Mouse (Mus musculus) myocyte (in vitro differentiated cells): Measurements from ENCODE around the gene Lrfn4. TPM values are rescaled to one million over a fixed set of nuclear protein-coding genes. Genes with fewer than 3 reads are reported as not detected.
A peak's percentile ranks its signal among the peaks of the same experiment; 100 is the strongest.
"Not testable (repeated sequence)": the region's sequence is repeated elsewhere in the genome, so short reads cannot be mapped to it uniquely, and the experiment has no call there.

Source experiments
- H3K27me3 ChIP-seq: one replicate; pipeline ENCODE4 v1.6.1; 2011; ENCODE audit not compliant: control insufficient read depth, insufficient read depth, insufficient read length
- H3K36me3 ChIP-seq: one replicate; pipeline ENCODE4 v1.6.1; 2011; ENCODE audit not compliant: control insufficient read depth, insufficient read depth
- H3K4me2 ChIP-seq: one replicate; pipeline ENCODE4 v1.6.1; 2011; ENCODE audit warnings: low read depth, control low read depth
- H3K4me3 ChIP-seq: one replicate; pipeline ENCODE4 v1.5.1; 2011; ENCODE audit warnings: mild to moderate bottlenecking, control low read depth, moderate library complexity
- H3K79me2 ChIP-seq: one replicate; pipeline ENCODE4 v1.6.1; 2011; ENCODE audit not compliant: control insufficient read depth, insufficient read depth
- H3ac ChIP-seq: one replicate; pipeline ENCODE4 v1.6.1; 2011; ENCODE audit not compliant: control insufficient read depth, insufficient read length
- CEBPB ChIP-seq: IDR thresholded peaks from 2 replicates; pipeline ENCODE4 v1.6.1; 2011; ENCODE audit warnings: mild to moderate bottlenecking, moderate library complexity; ENCODE audit not compliant: poor library complexity, insufficient read depth, severe bottlenecking
- E2F4 ChIP-seq: IDR thresholded peaks from one replicate; pipeline ENCODE4 v1.6.1; 2011; ENCODE audit warnings: mild to moderate bottlenecking, control low read depth, moderate library complexity; ENCODE audit not compliant: insufficient read depth
- MAX ChIP-seq: IDR thresholded peaks from one replicate; pipeline ENCODE4 v1.6.1; 2011; ENCODE audit warnings: low read depth, mild to moderate bottlenecking, control low read depth
- MYOD1 ChIP-seq, 3 experiments: IDR thresholded peaks; one replicate each; pipeline ENCODE4 v1.6.1; 2011; ENCODE audit warnings: control low read depth in 2 of 3, low read depth in 2 of 3, mild to moderate bottlenecking in 2 of 3, moderate library complexity in 1 of 3; ENCODE audit not compliant: insufficient read length in 2 of 3, control insufficient read depth in 1 of 3
- MYOG ChIP-seq, 3 experiments: IDR thresholded peaks; one replicate each; pipeline ENCODE4 v1.6.1; 2011; ENCODE audit warnings: control low read depth in 2 of 3, low read depth in 2 of 3, mild to moderate bottlenecking in 2 of 3; ENCODE audit not compliant: insufficient read length in 2 of 3, control insufficient read depth in 1 of 3, insufficient read depth in 1 of 3
- POLR2A ChIP-seq: IDR thresholded peaks from one replicate; pipeline ENCODE4 v1.6.1; 2011; ENCODE audit warnings: low read depth, mild to moderate bottlenecking, control low read depth, moderate library complexity; ENCODE audit not compliant: insufficient read length
- POLR2AphosphoS2 ChIP-seq: IDR thresholded peaks from one replicate; pipeline ENCODE4 v1.6.1; 2011; ENCODE audit warnings: low read depth, control low read depth; ENCODE audit not compliant: insufficient read length
- REST ChIP-seq: IDR thresholded peaks from one replicate; pipeline ENCODE4 v1.6.1; 2011; ENCODE audit warnings: mild to moderate bottlenecking, control low read depth, moderate library complexity; ENCODE audit not compliant: insufficient read depth, insufficient read length
- SRF ChIP-seq: IDR thresholded peaks from one replicate; pipeline ENCODE4 v1.6.1; 2011; ENCODE audit warnings: low read depth; ENCODE audit not compliant: control insufficient read depth, insufficient read length
- TCF12 ChIP-seq: IDR thresholded peaks from one replicate; pipeline ENCODE4 v1.6.1; 2011; ENCODE audit warnings: mild to moderate bottlenecking, control low read depth; ENCODE audit not compliant: poor library complexity, insufficient read depth, severe bottlenecking
- TCF3 ChIP-seq: IDR thresholded peaks from one replicate; pipeline ENCODE4 v1.6.1; 2011; ENCODE audit warnings: low read depth, control low read depth; ENCODE audit not compliant: insufficient read length
- USF1 ChIP-seq: IDR thresholded peaks from one replicate; pipeline ENCODE4 v1.6.1; 2011; ENCODE audit warnings: low read depth, mild to moderate bottlenecking, control low read depth, moderate library complexity
- polyA plus RNA-seq: library from polyadenylated mRNA; unstranded; fragments of >200 nt; fragmentation: generic; extraction: Trizol; gene quantifications from one replicate; pipeline ENCODE4 v1.2.1, GENCODE M21; 2012; ENCODE audit warnings: missing spikeins

The Lrfn4 gene
- polyA plus RNA-seq, 1 experiment = 22.0 TPM

GRCm38 (mm10) chr19:4589081-4589480, 26.4 kb downstream of the Lrfn4 start:
- H3K36me3 ChIP-seq = no peaks in the 10 kb centered on the region
- no peaks in the 10 kb centered on the region for H3K27me3 ChIP-seq
- no peak overlapping the region for H3K4me2 ChIP-seq
- no peak overlapping the region for H3K4me3 ChIP-seq
- no peak overlapping the region for H3ac ChIP-seq
- no peaks in the 10 kb centered on the region for H3K79me2 ChIP-seq
- TF ChIP-seq CEBPB = no peak
- no peak for TF ChIP-seq REST
- no peak for TF ChIP-seq MAX
- no peak for TF ChIP-seq TCF3
- TF ChIP-seq SRF = no peak
- no peak for TF ChIP-seq TCF12
- no peak for TF ChIP-seq POLR2AphosphoS2
- TF ChIP-seq USF1 = no peak
- no peak for TF ChIP-seq MYOG (IDR thresholded peaks at IDR 0.05; ENCODE audit: control insufficient read depth in 1 of 3, insufficient read depth in 1 of 3, insufficient read length in 2 of 3, low read depth in 2 of 3)
- no peak for TF ChIP-seq MYOD1 (IDR thresholded peaks at IDR 0.05; ENCODE audit: control insufficient read depth in 1 of 3, insufficient read length in 2 of 3, low read depth in 2 of 3)
- TF ChIP-seq POLR2A = no peak
- no peak for TF ChIP-seq E2F4

GRCm38 (mm10) chr19:4588430-4588829, 27.0 kb downstream of the Lrfn4 start:
- Histone ChIP-seq H3K4me2 (no peak overlapping the region), H3K36me3 (no peaks in the 10 kb centered on the region), H3K4me3 (no peak overlapping the region), H3K79me2 (no peaks in the 10 kb centered on the region), H3ac (no peak overlapping the region), H3K27me3 (no peaks in the 10 kb centered on the region)
- TF ChIP-seq REST = no peak
- no peak for TF ChIP-seq CEBPB
- TF ChIP-seq POLR2A = no peak
- TF ChIP-seq TCF12 = no peak
- no peak for TF ChIP-seq MAX
- TF ChIP-seq USF1 = no peak
- no peak for TF ChIP-seq SRF
- no peak for TF ChIP-seq TCF3
- TF ChIP-seq MYOD1 (IDR thresholded peaks at IDR 0.05; ENCODE audit: control insufficient read depth in 1 of 3, insufficient read length in 2 of 3, low read depth in 2 of 3) = no peak
- no peak for TF ChIP-seq E2F4
- TF ChIP-seq POLR2AphosphoS2 = no peak
- TF ChIP-seq MYOG (IDR thresholded peaks at IDR 0.05; ENCODE audit: control insufficient read depth in 1 of 3, insufficient read depth in 1 of 3, insufficient read length in 2 of 3, low read depth in 2 of 3) = no peak

GRCm38 (mm10) chr19:4587426-4587825, 28.0 kb downstream of the Lrfn4 start:
- TF ChIP-seq SRF (no peak), TCF3 (no peak), MYOG (IDR thresholded peaks at IDR 0.05; ENCODE audit: control insufficient read depth in 1 of 3, insufficient read depth in 1 of 3, insufficient read length in 2 of 3, low read depth in 2 of 3) (no peak), E2F4 (no peak), MYOD1 (IDR thresholded peaks at IDR 0.05; ENCODE audit: control insufficient read depth in 1 of 3, insufficient read length in 2 of 3, low read depth in 2 of 3) (no peak), POLR2AphosphoS2 (no peak), USF1 (no peak), TCF12 (no peak), REST (no peak), POLR2A (no peak), CEBPB (no peak), MAX (no peak)
- Histone ChIP-seq H3K27me3 (no peaks in the 10 kb centered on the region), H3K4me2 (no peak overlapping the region), H3ac (no peak overlapping the region), H3K79me2 (no peaks in the 10 kb centered on the region), H3K4me3 (no peak overlapping the region), H3K36me3 (no peaks in the 10 kb centered on the region)

- not testable (repeated sequence) for H3K36me3 ChIP-seq, H3K4me2 ChIP-seq, H3K27me3 ChIP-seq, H3ac ChIP-seq, H3K4me3 ChIP-seq, H3K79me2 ChIP-seq
- peak in 2 of 3 experiments; percentile 49 to 73 for TF ChIP-seq MYOD1 (IDR thresholded peaks at IDR 0.05; ENCODE audit: control insufficient read depth in 1 of 3, insufficient read length in 2 of 3, low read depth in 2 of 3)
- peak in 2 of 3 experiments; percentile 64 to 78 for TF ChIP-seq MYOG (IDR thresholded peaks at IDR 0.05; ENCODE audit: control insufficient read depth in 1 of 3, insufficient read depth in 1 of 3, insufficient read length in 2 of 3, low read depth in 2 of 3)
Observed at GRCm38 (mm10) chr19:4586783-4587182, 28.7 kb downstream of the Lrfn4 start.

- Histone ChIP-seq H3K4me2 (no peak overlapping the region), H3K27me3 (no peaks in the 10 kb centered on the region), H3K36me3 (no peaks in the 10 kb centered on the region), H3ac (no peak overlapping the region), H3K79me2 (no peaks in the 10 kb centered on the region), H3K4me3 (no peak overlapping the region)
- no peak for TF ChIP-seq POLR2A
- no peak for TF ChIP-seq E2F4
- TF ChIP-seq TCF3 = no peak
- no peak for TF ChIP-seq MAX
- no peak for TF ChIP-seq MYOG (IDR thresholded peaks at IDR 0.05; ENCODE audit: control insufficient read depth in 1 of 3, insufficient read depth in 1 of 3, insufficient read length in 2 of 3, low read depth in 2 of 3)
- TF ChIP-seq MYOD1 (IDR thresholded peaks at IDR 0.05; ENCODE audit: control insufficient read depth in 1 of 3, insufficient read length in 2 of 3, low read depth in 2 of 3) = no peak
- TF ChIP-seq TCF12 = no peak
- TF ChIP-seq CEBPB = no peak
- TF ChIP-seq REST = no peak
Observed at GRCm38 (mm10) chr19:4583856-4584255, 31.6 kb downstream of the Lrfn4 start.
